Mouse (Mus musculus): Measurements from ENCODE around the gene Tfap2b. TPM values are rescaled to one million over a fixed set of nuclear protein-coding genes. Genes with fewer than 3 reads are reported as not detected.

Tfap2b gene
- total and polyA plus RNA-seq, 3 experiments: not detected

GRCm38 (mm10) chr1:19220564-19220963 lies 11.8 kb downstream of the Tfap2b start:
- no peak for DNase-seq (ENCODE audit: low read depth, low spot score)
- no peaks in the 10 kb centered on the region for H3K36me3 ChIP-seq (ENCODE audit: control insufficient read depth in 1 of 2, insufficient read depth in 2 of 2, low read length in 2 of 2)
- H3K9ac ChIP-seq (ENCODE audit: control insufficient read depth, low read depth, low read length, poor library complexity, severe bottlenecking): no peak overlapping the region
- H3K4me3 ChIP-seq (ENCODE audit: control insufficient read depth in 1 of 2, insufficient read depth in 1 of 2, low read depth in 2 of 2, low read length in 2 of 2): no peak overlapping the region
- no peaks in the 10 kb centered on the region for H3K79me2 ChIP-seq (ENCODE audit: control insufficient read depth, insufficient read depth, low read length, poor library complexity)
- TF ChIP-seq USF2 (IDR thresholded peaks at IDR 0.05; ENCODE audit: borderline replicate concordance in 1 of 2, insufficient read depth in 1 of 2, low read depth in 1 of 2, low read length in 2 of 2) (no peak), EP300 (IDR thresholded peaks at IDR 0.05; ENCODE audit: low read depth in 1 of 2, low read length in 2 of 2) (no peak), MAFK (IDR thresholded peaks at IDR 0.05; ENCODE audit: borderline replicate concordance, low read depth, low read length) (no peak), ETS1 (IDR thresholded peaks at IDR 0.05; ENCODE audit: low read depth, low read length) (no peak), MAZ (IDR thresholded peaks at IDR 0.05; ENCODE audit: low read depth, low read length) (no peak), RAD21 (IDR thresholded peaks at IDR 0.05; ENCODE audit: low read depth, low read length) (no peak), ZC3H11A (IDR thresholded peaks at IDR 0.05; ENCODE audit: low read depth, low read length) (no peak), TAL1 (IDR thresholded peaks at IDR 0.05; ENCODE audit: low read length) (no peak), MAX (IDR thresholded peaks at IDR 0.05; ENCODE audit: low read length) (no peak), NELFE (IDR thresholded peaks at IDR 0.05; ENCODE audit: low read depth, low read length) (no peak), TBP (IDR thresholded peaks at IDR 0.05; ENCODE audit: low read depth, low read length) (no peak), KAT2A (conservative IDR thresholded peaks at IDR 0.05; ENCODE audit: low read depth, low read length) (no peak), CTCF (IDR thresholded peaks at IDR 0.05 in 2 of 3, conservative IDR thresholded peaks at IDR 0.05 in 1 of 3; ENCODE audit: control insufficient read depth in 1 of 3, insufficient read depth in 1 of 3, low read depth in 2 of 3, low read length in 3 of 3, poor library complexity in 1 of 3, severe bottlenecking in 1 of 3) (no peak)
- H3K9me3 ChIP-seq (replicated peaks; ENCODE audit: insufficient read depth, low read length): no peaks in the 10 kb centered on the region
- H3K27me3 ChIP-seq (ENCODE audit: control insufficient read depth in 1 of 2, insufficient read depth in 2 of 2, low read length in 2 of 2): no peaks in the 10 kb centered on the region
- no peaks in the 10 kb centered on the region for H3K4me1 ChIP-seq (ENCODE audit: control insufficient read depth in 1 of 2, insufficient read depth in 2 of 2, low read length in 2 of 2)
- H3K27ac ChIP-seq (ENCODE audit: control insufficient read depth, low read depth, low read length): no peak overlapping the region

DNA sequence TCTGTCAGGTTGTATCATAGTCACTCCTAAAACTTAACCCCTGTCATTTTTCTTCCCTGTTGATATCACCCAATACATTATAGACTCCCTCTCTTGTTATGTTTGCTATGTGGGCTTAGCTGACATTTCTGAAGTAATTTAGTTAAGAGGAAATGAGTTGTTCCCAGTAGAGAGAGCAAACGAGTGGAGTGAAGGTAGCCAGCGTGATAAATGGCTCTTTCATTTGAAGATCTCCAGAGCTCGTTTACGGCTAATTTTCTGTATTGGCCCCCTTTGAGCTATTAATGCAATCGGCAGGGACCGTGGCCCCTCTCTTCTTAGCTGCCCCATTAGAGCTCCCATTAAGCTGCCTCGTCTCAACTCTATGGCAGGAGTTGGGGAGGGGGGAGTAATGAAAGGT lies 12.9 kb downstream of the Tfap2b start:
- H3K4me1 ChIP-seq (ENCODE audit: control insufficient read depth in 1 of 2, insufficient read depth in 2 of 2, low read length in 2 of 2): no peaks in the 10 kb centered on the region
- TF ChIP-seq MAFK (IDR thresholded peaks at IDR 0.05; ENCODE audit: borderline replicate concordance, low read depth, low read length) (no peak), JUND (IDR thresholded peaks at IDR 0.05; ENCODE audit: low read depth, low read length) (no peak), ZMIZ1 (IDR thresholded peaks at IDR 0.05; ENCODE audit: low read depth, low read length) (no peak), ZKSCAN1 (IDR thresholded peaks at IDR 0.05; ENCODE audit: low read depth, low read length) (no peak), ELF1 (IDR thresholded peaks at IDR 0.05; ENCODE audit: low read depth, low read length) (no peak), CHD2 (IDR thresholded peaks at IDR 0.05; ENCODE audit: low read length) (no peak), SMC3 (IDR thresholded peaks at IDR 0.05; ENCODE audit: low read depth, low read length) (no peak), MXI1 (IDR thresholded peaks at IDR 0.05; ENCODE audit: low read depth, low read length) (no peak), SIN3A (IDR thresholded peaks at IDR 0.05; ENCODE audit: low read length) (no peak), NRF1 (IDR thresholded peaks at IDR 0.05; ENCODE audit: insufficient read depth, low read depth, low read length, poor library complexity, severe bottlenecking) (no peak), ETS1 (IDR thresholded peaks at IDR 0.05; ENCODE audit: low read depth, low read length) (no peak), TBP (IDR thresholded peaks at IDR 0.05; ENCODE audit: low read depth, low read length) (no peak), POLR2AphosphoS2 (IDR thresholded peaks at IDR 0.05; ENCODE audit: low read length) (no peak)
- H3K27ac ChIP-seq (ENCODE audit: control insufficient read depth, low read depth, low read length): no peak overlapping the region
- no peak overlapping the region for H3K9ac ChIP-seq (ENCODE audit: control insufficient read depth, low read depth, low read length, poor library complexity, severe bottlenecking)
- H3K79me2 ChIP-seq (ENCODE audit: control insufficient read depth, insufficient read depth, low read length, poor library complexity): no peaks in the 10 kb centered on the region
- H3K36me3 ChIP-seq (ENCODE audit: control insufficient read depth in 1 of 2, insufficient read depth in 2 of 2, low read length in 2 of 2): no peaks in the 10 kb centered on the region
- H3K9me3 ChIP-seq (replicated peaks; ENCODE audit: insufficient read depth, low read length): no peaks in the 10 kb centered on the region
- no peak for DNase-seq (ENCODE audit: low read depth, low spot score)
- no peak overlapping the region for H3K4me3 ChIP-seq (ENCODE audit: control insufficient read depth in 1 of 2, insufficient read depth in 1 of 2, low read depth in 2 of 2, low read length in 2 of 2)
- H3K27me3 ChIP-seq (ENCODE audit: control insufficient read depth in 1 of 2, insufficient read depth in 2 of 2, low read length in 2 of 2): no peaks in the 10 kb centered on the region

Measured in MEL (cell line).